Mouse (Mus musculus) midbrain, postnatal 0 days (tissue): ENCODE results near the gene Zfp113. TPM values are rescaled to one million over a fixed set of nuclear protein-coding genes. Genes with fewer than 3 reads are reported as not detected.
A peak's percentile ranks its signal among the peaks of the same experiment; 100 is the strongest.

ENCODE experiments used
- ATAC-seq: fragments of 200-750 bp; cut with Nextera tagmentation; 2 replicates; pipeline ENCODE4 v1.8.0; 2017; ENCODE audit warnings: moderate number of reproducible peaks, mild to moderate bottlenecking, moderate TSS enrichment, moderate library complexity; ENCODE audit not compliant: low FRiP score
- DNase-seq: peaks from one replicate; pipeline ENCODE4 v3.0.0-alpha.2; 2015; ENCODE audit warnings: low spot score
- H3K27ac ChIP-seq: fragments of 300-500 bp; sonication (generic); 2 replicates; pipeline ENCODE4 v1.5.1; 2014; ENCODE audit warnings: low read depth, mild to moderate bottlenecking, low read length, mixed read lengths
- H3K27me3 ChIP-seq: fragments of 300-500 bp; sonication (generic); 2 replicates; pipeline ENCODE4 v1.6.1; 2014; ENCODE audit warnings: low read length, control low read depth, mixed read lengths; ENCODE audit not compliant: insufficient read depth
- H3K36me3 ChIP-seq: fragments of 300-500 bp; sonication (generic); 2 replicates; pipeline ENCODE4 v1.6.1; 2014; ENCODE audit warnings: low read length, control low read depth, mixed read lengths; ENCODE audit not compliant: insufficient read depth
- H3K4me1 ChIP-seq: fragments of 300-500 bp; sonication (generic); 2 replicates; pipeline ENCODE4 v1.6.1; 2014; ENCODE audit warnings: mild to moderate bottlenecking, control low read depth, antibody characterized with exemption, low read length, mixed read lengths; ENCODE audit not compliant: insufficient read depth
- H3K4me2 ChIP-seq: fragments of 300-500 bp; sonication (generic); 2 replicates; pipeline ENCODE4 v1.6.1; 2014; ENCODE audit warnings: low read depth, mild to moderate bottlenecking, low read length, mixed read lengths; ENCODE audit not compliant: poor library complexity, severe bottlenecking
- H3K4me3 ChIP-seq: fragments of 300-500 bp; sonication (generic); 2 replicates; pipeline ENCODE4 v1.5.1; 2014; ENCODE audit warnings: low read depth, mild to moderate bottlenecking, low read length, moderate library complexity
- H3K9ac ChIP-seq: fragments of 300-500 bp; sonication (generic); replicated peaks from 2 replicates; pipeline ENCODE4 v1.6.1; 2014; ENCODE audit warnings: mild to moderate bottlenecking, low read length, moderate library complexity, mixed read lengths; ENCODE audit not compliant: poor library complexity, severe bottlenecking
- H3K9me3 ChIP-seq: fragments of 300-500 bp; sonication (generic); 2 replicates; pipeline ENCODE4 v1.6.1; 2016; ENCODE audit warnings: low read length, control low read depth
- CTCF ChIP-seq: IDR thresholded peaks from 2 replicates; pipeline ENCODE4 v1.5.1; 2016; ENCODE audit warnings: antibody characterized with exemption, mild to moderate bottlenecking
- WGBS: fragments of 180-500 bp; shearing (Covaris S2); extraction: QIAGEN DNeasy Blood & Tissue Kit; methylation state at CpG from one replicate; pipeline ENCODE4 v1.1.7; 2014; 5-methylcytosine and 5-hydroxymethylcytosine counted together
- polyA plus RNA-seq: library from polyadenylated mRNA; unstranded; fragments of >200 nt; fragmentation: Nextera tagmentation; extraction: Ambion mirVana; gene quantifications from 2 replicates; pipeline ENCODE4 v1.2.1, GENCODE M21; 2015
- total RNA-seq: library from RNA; depleted of rRNA; stranded (reverse); fragments of >200 nt; gene quantifications from 2 replicates; pipeline ENCODE4 v1.2.3, GENCODE M21; 2014

Zfp113 gene
- total and polyA plus RNA-seq, 2 experiments from 2014 or later: 7.0 to 7.2 TPM

DNA sequence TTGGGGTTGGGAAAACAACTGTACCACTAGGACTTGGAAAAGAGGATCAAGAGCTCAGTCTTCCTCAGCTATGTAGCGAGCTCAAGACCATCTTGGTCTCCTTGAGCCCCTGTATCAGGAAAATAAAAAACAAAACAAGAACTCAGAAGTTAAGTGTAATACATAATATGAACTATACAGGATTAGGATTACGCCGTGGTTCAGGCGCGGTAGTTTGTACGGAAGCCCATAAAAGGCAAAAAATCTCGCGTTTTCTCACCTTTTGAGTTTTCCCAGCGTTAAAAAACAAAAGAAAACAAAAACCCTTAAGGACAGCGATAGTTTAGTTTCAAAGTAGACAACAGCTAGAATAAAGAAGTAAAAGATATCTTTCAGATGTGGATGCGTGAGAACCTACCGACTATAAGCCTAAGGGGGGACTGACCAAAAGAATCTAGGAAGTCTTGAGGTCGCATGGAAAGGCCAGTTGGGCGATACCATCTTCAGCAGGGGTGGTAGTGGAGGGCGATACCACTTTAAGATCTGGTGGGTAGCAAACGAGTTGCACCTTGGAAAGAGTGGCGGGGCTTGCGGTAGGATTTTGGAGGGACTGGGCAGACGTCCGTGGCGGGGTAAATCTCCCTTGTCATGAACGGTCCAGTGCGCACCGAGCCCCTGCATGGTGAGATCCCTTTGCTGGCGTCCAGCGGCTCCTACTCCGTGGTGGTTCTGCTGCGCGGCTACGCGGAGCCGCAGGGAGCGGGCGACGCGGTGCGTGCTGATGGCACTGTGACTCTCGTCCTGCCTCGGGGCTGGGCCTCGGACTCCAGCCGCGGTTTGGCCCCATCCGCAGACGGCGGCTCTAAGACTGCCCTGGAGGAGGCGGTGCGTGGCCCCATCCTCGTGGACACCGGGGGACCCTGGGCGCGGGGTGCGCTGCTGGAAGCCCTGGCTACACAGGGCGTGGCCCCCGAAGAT, 38.5 kb upstream of the Zfp113 start, which contains the start of gene Mblac1:
TSS of gene Mblac1 (plus strand) at position 544 of the 957 bp plus-strand sequence.
- peak; percentile 81 for ATAC-seq
- Histone ChIP-seq H3K4me1 (peaks cover 3% of the 10 kb centered on the region; the same call in 1 of the 2 replicates), H3K9me3 (no peaks in the 10 kb centered on the region)

DNA sequence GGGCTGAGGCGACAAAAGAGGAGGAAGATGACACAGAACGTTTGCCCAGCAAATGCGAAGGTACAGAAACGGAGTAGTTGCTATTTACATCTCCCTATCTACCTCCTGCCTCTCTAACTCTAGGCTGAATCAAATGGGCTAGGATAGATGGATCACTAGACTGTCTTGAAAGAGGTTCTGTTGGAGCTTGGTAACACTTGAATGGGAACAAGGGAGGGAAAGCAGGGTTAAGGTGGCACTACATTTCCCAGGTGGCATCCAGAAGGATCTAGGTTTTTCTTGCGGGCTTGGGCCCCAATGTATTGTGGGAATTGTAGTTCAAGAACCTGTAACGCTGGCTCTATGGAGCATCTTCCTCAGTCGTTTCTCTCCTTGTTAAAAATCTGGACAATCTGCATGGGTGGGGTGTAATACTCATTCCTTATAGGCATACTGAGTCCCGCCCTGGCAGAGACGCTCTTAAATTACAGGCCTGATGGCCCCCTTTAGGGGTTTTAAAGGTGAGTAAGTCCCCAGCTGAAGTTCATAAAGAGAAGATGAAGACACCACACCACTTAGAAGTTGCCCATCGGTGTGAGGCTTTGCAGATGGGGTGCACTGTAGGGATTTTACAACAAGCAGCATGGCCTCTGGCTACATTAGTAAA, 32.2 kb upstream of the Zfp113 start:
- no peak for TF ChIP-seq CTCF

More for the DNA sequence above, 38.5 kb upstream of the Zfp113 start, which contains the start of gene Mblac1:
- Histone ChIP-seq H3K36me3 (peaks cover 18% of the 10 kb centered on the region; the same call in 1 of the 2 replicates), H3K4me2 (peak within 1 kb of the TSS; percentile 95), H3K4me3 (peak within 1 kb of the TSS; percentile 76), H3K9ac (peak within 1 kb of the TSS; percentile 86), H3K27ac (peak within 1 kb of the TSS; percentile 92), H3K27me3 (no peaks in the 10 kb centered on the region)
- 6% methylated on average over 54 of the region's 54 CpGs for WGBS
- DNase-seq: peak; percentile 88
- TF ChIP-seq CTCF: no peak; the same call in 1 of the 2 replicates

DNA sequence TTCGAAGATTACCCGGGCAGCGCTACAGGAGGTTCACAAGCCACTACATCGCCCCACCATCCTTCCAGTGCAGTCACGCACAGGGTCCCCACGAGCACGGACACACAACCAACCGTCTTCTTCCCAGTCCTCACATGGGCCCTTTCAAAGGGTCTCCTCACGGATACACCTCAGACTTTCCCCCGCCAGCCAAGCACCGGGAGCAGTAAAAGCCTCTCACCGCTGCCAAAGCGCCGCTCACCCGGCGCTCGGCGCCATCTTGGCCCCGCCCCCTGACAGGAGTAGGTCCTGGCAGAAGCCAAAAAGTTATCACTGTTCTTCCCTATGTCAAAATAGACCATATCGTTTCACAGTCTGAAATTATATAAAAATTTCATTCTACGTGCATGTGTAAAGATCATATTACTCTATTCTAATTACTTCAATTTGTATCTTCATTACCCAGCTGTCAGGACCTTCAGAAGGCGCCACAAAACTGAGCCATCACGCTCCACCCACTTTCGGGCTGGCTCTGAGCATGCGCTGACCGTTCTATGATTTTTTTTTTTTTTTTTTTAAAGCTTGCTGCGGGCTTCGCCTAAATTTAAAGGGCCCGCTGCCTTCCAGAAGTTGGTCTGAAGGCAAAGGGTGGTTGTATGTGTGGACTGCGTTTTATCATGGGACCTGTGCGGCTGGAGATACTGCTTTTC, 31.6 kb upstream of the Zfp113 start, which contains the start of the genes Taf6 and Cnpy4:
TSS of gene Taf6 (minus strand) at position 502 of the 689 bp plus-strand sequence.
TSS of gene Cnpy4 (plus strand) at position 536 of the 689 bp plus-strand sequence.
- peak within 1 kb of the TSS; percentile 70 for H3K4me2 ChIP-seq
- peak; percentile 87 for ATAC-seq
- DNase-seq: peak; percentile 94
- no peaks in the 10 kb centered on the region for H3K9me3 ChIP-seq
- peak within 1 kb of the TSS; percentile 77 for H3K9ac ChIP-seq
- 0% methylated on average over 31 of the region's 31 CpGs for WGBS
- no peaks in the 10 kb centered on the region for H3K27me3 ChIP-seq
- TF ChIP-seq CTCF: no peak
- H3K27ac ChIP-seq: peak within 1 kb of the TSS; percentile 76
- no peaks in the 10 kb centered on the region for H3K4me1 ChIP-seq
- peaks cover 26% of the 10 kb centered on the region for H3K36me3 ChIP-seq
- H3K4me3 ChIP-seq: peak within 1 kb of the TSS; percentile 65

More for the DNA sequence above, 32.2 kb upstream of the Zfp113 start:
- DNase-seq (peak; percentile 92), ATAC-seq (peak; percentile 84)
- Histone ChIP-seq H3K27me3 (no peaks in the 10 kb centered on the region), H3K4me2 (peak overlapping the region; percentile 70), H3K9ac (peak overlapping the region; percentile 72), H3K27ac (peak overlapping the region; percentile 69; the same call in 1 of the 2 replicates), H3K4me1 (no peaks in the 10 kb centered on the region), H3K9me3 (no peaks in the 10 kb centered on the region), H3K4me3 (peak overlapping the region; percentile 65), H3K36me3 (peaks cover 25% of the 10 kb centered on the region; the same call in 1 of the 2 replicates)
- WGBS: under 1% methylated on average over 10 of the region's 10 CpGs

DNA sequence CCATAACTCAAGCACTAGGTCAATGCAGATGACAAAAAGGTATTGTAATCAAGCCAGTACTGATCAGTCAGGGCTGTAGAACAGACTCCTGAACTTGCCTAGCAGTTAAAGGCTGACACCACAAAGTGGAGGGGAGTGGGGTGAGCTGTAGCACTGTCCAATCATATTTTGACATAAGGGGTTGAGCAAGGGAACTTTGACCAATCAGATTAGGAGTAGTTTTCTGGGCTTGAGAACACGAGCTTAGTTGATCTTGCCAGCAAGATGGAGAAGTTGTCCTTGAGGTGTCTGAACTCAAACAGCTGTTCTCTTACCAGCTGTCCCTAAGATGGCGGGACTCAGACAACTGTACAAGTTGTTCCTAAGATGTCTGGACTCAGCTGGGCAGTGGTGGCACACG, 17.7 kb upstream of the Zfp113 start:
- WGBS: 86% methylated on average over 3 of the region's 3 CpGs
- Histone ChIP-seq H3K9ac (no peak overlapping the region), H3K4me1 (peaks cover 10% of the 10 kb centered on the region; the same call in 1 of the 2 replicates), H3K4me3 (no peak overlapping the region; the same call in 1 of the 2 replicates), H3K9me3 (no peaks in the 10 kb centered on the region), H3K27me3 (no peaks in the 10 kb centered on the region), H3K4me2 (no peak overlapping the region; the same call in none of the 2 replicates), H3K27ac (no peak overlapping the region), H3K36me3 (peaks cover 35% of the 10 kb centered on the region)
- no peak for TF ChIP-seq CTCF
- ATAC-seq (no peak), DNase-seq (no peak)
